Mouse (Mus musculus) embryonic facial prominence, embryonic 14.5 days (tissue): ENCODE measurements around the gene Adam10. TPM values are rescaled to one million over a fixed set of nuclear protein-coding genes. Genes with fewer than 3 reads are reported as not detected.

Source experiments
- ATAC-seq: fragments of 200-750 bp; cut with Nextera tagmentation; 2 replicates; pipeline ENCODE4 v1.8.0; 2017; ENCODE audit warnings: low read depth, moderate number of reproducible peaks, moderate TSS enrichment
- DNase-seq: peaks from one replicate; pipeline ENCODE4 v3.0.0-alpha.2; 2015; ENCODE audit warnings: low spot score
- H3K27ac ChIP-seq: fragments of 300-500 bp; sonication (generic); replicated peaks from 2 replicates; pipeline ENCODE4 v1.5.1; 2014; ENCODE audit warnings: low read depth, mild to moderate bottlenecking, low read length, moderate library complexity
- H3K27me3 ChIP-seq: fragments of 300-500 bp; sonication (generic); replicated peaks from 2 replicates; pipeline ENCODE4 v1.6.1; 2014; ENCODE audit warnings: low read length; ENCODE audit not compliant: control insufficient read depth, insufficient read depth
- H3K36me3 ChIP-seq: fragments of 300-500 bp; sonication (generic); 2 replicates; pipeline ENCODE4 v1.6.1; 2014; ENCODE audit warnings: low read length, mixed read lengths; ENCODE audit not compliant: control insufficient read depth, insufficient read depth
- H3K4me1 ChIP-seq: fragments of 300-500 bp; sonication (generic); 2 replicates; pipeline ENCODE4 v1.6.1; 2014; ENCODE audit warnings: antibody characterized with exemption, low read length; ENCODE audit not compliant: control insufficient read depth, insufficient read depth
- H3K4me2 ChIP-seq: fragments of 300-500 bp; sonication (generic); 2 replicates; pipeline ENCODE4 v1.6.1; 2014; ENCODE audit warnings: low read depth, mild to moderate bottlenecking, low read length, moderate library complexity, mixed read lengths
- H3K4me3 ChIP-seq: fragments of 300-500 bp; sonication (generic); 2 replicates; pipeline ENCODE4 v1.5.1; 2014; ENCODE audit warnings: low read depth, mild to moderate bottlenecking, low read length
- H3K9ac ChIP-seq: fragments of 300-500 bp; sonication (generic); 2 replicates; pipeline ENCODE4 v1.6.1; 2014; ENCODE audit warnings: low read depth, mild to moderate bottlenecking, low read length, moderate library complexity, mixed read lengths
- H3K9me3 ChIP-seq: fragments of 300-500 bp; sonication (generic); 2 replicates; pipeline ENCODE4 v1.6.1; 2016; ENCODE audit warnings: low read length; ENCODE audit not compliant: control insufficient read depth
- WGBS: fragments of 180-500 bp; shearing (Covaris S2); extraction: QIAGEN DNeasy Blood & Tissue Kit; methylation state at CpG from one replicate; pipeline ENCODE4 v1.1.7; 2014; 5-methylcytosine and 5-hydroxymethylcytosine counted together
- polyA plus RNA-seq: library from polyadenylated mRNA; unstranded; fragments of >200 nt; fragmentation: Nextera tagmentation; extraction: Ambion mirVana; gene quantifications from 2 replicates; pipeline ENCODE4 v1.2.1, GENCODE M21; 2014

Gene Adam10
- polyA plus RNA-seq, 1 experiment from 2014 or later, result 63.5 TPM

DNA sequence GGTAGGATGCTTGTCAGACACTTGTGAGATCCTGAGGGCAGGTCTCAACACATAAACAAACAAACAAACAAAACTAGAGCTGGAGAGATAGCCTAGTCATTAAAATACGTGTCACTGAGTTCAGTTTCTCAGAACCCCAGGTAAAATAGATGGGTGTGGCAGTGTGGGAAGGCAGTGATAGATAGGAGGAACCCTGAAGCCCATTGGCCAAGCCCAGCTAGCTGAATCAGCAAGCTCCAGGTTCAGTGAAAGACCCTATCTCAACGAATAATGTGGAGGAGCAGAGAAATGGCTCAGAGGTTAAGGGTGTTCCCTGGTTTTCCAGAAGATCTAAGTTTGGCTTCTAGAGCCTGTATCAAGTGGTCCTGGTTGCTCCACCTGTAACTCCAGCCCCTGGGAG lies 9.6 kb upstream of the Adam10 start:
- H3K4me1 ChIP-seq, result peaks cover 5% of the 10 kb centered on the region; the same call in 1 of the 2 replicates
- H3K27ac ChIP-seq, result no peak overlapping the region
- H3K36me3 ChIP-seq, result no peaks in the 10 kb centered on the region
- no peak overlapping the region for H3K9ac ChIP-seq
- ATAC-seq (no peak), DNase-seq (no peak)
- peaks cover 4% of the 10 kb centered on the region for H3K9me3 ChIP-seq
- no peak overlapping the region for H3K4me3 ChIP-seq
- 67% methylated on average over 2 of the region's 2 CpGs for WGBS
- H3K27me3 ChIP-seq, result no peaks in the 10 kb centered on the region
- no peak overlapping the region for H3K4me2 ChIP-seq

GRCm38 (mm10) chr9:70670381-70670780 lies 8.4 kb upstream of the Adam10 start:
- Histone ChIP-seq H3K27me3 (no peaks in the 10 kb centered on the region), H3K9me3 (peaks cover 4% of the 10 kb centered on the region), H3K4me2 (no peak overlapping the region), H3K27ac (no peak overlapping the region), H3K4me1 (peaks cover 5% of the 10 kb centered on the region; the same call in 1 of the 2 replicates), H3K36me3 (no peaks in the 10 kb centered on the region), H3K4me3 (no peak overlapping the region), H3K9ac (no peak overlapping the region)
- DNase-seq, result no peak
- WGBS, result 84% methylated on average over 6 of the region's 6 CpGs
- no peak for ATAC-seq

- Histone ChIP-seq H3K27ac (no peak overlapping the region), H3K9me3 (peaks cover 4% of the 10 kb centered on the region), H3K9ac (no peak overlapping the region), H3K27me3 (no peaks in the 10 kb centered on the region), H3K4me3 (no peak overlapping the region), H3K4me1 (peaks cover 5% of the 10 kb centered on the region; the same call in 1 of the 2 replicates), H3K36me3 (no peaks in the 10 kb centered on the region), H3K4me2 (no peak overlapping the region)
- DNase-seq (no peak), ATAC-seq (no peak)
- WGBS, result 59% methylated on average over 6 of the region's 6 CpGs
These were observed 7.5 kb upstream of the Adam10 start for GRCm38 (mm10) chr9:70671278-70671677.

DNA sequence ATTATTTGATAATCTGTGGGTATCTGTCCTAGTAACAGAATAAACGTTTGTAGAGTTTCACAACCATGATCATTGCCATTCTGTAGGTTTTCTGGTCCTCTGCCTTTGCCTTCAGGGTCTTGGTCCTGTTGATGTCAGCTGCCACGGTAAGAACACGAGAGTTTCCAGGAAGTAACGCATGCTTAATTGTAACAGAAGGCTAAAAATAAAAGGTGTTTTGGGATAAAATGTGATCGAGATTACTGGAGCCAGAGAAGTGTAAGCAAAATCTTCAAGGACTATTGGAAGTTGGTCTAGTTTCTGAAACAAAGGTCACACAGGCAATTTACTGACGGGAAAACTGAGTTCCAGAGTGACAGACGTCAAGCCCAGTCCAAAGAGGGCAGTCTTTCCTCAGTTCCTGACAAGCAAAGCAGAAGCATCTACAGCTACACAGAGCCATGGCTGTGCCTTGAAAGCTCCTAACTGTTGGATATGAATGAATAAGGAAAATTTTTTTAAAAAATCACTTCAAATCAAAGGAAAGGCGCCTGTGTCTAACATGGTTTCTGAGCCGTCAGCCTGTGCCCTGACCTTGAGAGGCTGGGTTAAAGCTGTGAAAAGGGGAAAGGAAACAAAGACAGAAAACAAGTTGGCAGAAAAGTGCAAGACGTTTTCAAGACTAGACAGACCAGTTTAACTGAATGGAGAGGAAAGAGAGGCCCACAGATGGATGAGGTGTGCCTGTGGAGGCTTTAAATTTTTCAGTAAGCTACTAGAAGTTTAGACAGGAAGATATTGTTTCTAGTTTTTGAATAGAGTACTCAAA lies 6.8 kb upstream of the Adam10 start:
- peak; percentile 31 for DNase-seq
- H3K9me3 ChIP-seq, result peaks cover 4% of the 10 kb centered on the region
- peaks cover 5% of the 10 kb centered on the region; the same call in 1 of the 2 replicates for H3K4me1 ChIP-seq
- no peak; the same call in 1 of the 2 replicates for ATAC-seq
- 0 out of 2 replicates have a peak overlapping the region, but pooled peaks have one; percentile 3 for H3K27ac ChIP-seq
- 43% methylated on average over 10 of the region's 10 CpGs for WGBS
- no peak overlapping the region for H3K4me2 ChIP-seq
- no peak overlapping the region for H3K4me3 ChIP-seq
- no peak overlapping the region for H3K9ac ChIP-seq
- H3K27me3 ChIP-seq, result no peaks in the 10 kb centered on the region
- no peaks in the 10 kb centered on the region for H3K36me3 ChIP-seq

DNA sequence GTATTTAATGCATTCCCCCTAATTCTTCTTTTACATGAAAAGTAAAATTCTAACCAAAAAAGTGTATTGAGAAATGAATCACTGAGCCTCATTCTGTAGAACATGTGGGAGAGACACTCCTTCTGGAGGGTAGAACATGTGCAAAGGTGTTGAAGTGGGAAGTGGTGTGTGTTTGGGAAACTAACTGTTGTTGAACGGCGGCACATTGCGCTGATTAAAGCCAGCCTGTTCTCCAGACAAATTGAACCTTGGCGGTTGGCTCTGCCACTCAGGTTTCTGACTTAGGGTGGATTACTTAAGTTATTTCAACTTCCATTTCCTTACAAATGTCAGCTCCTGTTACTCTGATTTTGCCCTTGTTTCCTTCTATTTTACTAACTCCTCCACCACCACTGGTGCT lies 5.1 kb upstream of the Adam10 start:
- H3K4me1 ChIP-seq, result peaks cover 5% of the 10 kb centered on the region; the same call in 1 of the 2 replicates
- H3K9me3 ChIP-seq, result no peaks in the 10 kb centered on the region
- H3K4me2 ChIP-seq, result no peak overlapping the region
- no peaks in the 10 kb centered on the region for H3K36me3 ChIP-seq
- H3K27me3 ChIP-seq, result no peaks in the 10 kb centered on the region
- WGBS, result 34% methylated on average over 4 of the region's 4 CpGs
- H3K27ac ChIP-seq, result no peak overlapping the region
- DNase-seq (peak; percentile 18), ATAC-seq (no peak)
- H3K4me3 ChIP-seq, result no peak overlapping the region
- no peak overlapping the region for H3K9ac ChIP-seq

DNA sequence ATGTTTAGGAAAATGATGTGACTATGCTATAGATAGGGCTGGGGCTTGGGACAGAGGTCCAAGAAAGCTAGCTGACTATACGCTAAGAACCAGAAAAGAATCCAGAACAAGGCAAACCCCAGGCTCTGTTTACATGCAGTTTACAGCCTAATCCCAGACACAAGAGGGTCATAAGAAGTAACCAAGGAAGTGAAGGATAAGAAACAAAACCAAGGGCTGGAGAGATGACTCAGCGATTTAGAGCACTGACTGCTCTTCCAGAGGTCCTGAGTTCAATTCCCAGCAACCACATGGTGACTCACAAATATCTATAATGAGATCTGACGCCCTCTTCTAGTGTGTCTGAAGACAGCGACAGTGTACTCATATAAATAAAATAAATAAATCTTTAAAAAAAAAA lies 3.7 kb upstream of the Adam10 start:
- H3K9ac ChIP-seq, result no peak overlapping the region
- no peak for DNase-seq
- no peaks in the 10 kb centered on the region for H3K36me3 ChIP-seq
- H3K4me3 ChIP-seq, result no peak overlapping the region
- no peaks in the 10 kb centered on the region for H3K27me3 ChIP-seq
- no peak for ATAC-seq
- no peak overlapping the region for H3K4me2 ChIP-seq
- H3K27ac ChIP-seq, result no peak overlapping the region
- WGBS, result 77% methylated on average over 4 of the region's 4 CpGs
- no peaks in the 10 kb centered on the region for H3K9me3 ChIP-seq
- peaks cover 5% of the 10 kb centered on the region; the same call in 1 of the 2 replicates for H3K4me1 ChIP-seq

- WGBS, result 84% methylated on average over 5 of the region's 5 CpGs
- DNase-seq, result no peak
- no peak for ATAC-seq
These were observed 2.8 kb upstream of the Adam10 start for GRCm38 (mm10) chr9:70675961-70676360.

GRCm38 (mm10) chr9:70679132-70680091 lies 615 bp downstream of the Adam10 start:
- Histone ChIP-seq H3K27me3 (no peaks in the 10 kb centered on the region), H3K4me3 (peak overlapping the region; percentile 92), H3K9ac (peak overlapping the region; percentile 96), H3K9me3 (no peaks in the 10 kb centered on the region), H3K27ac (peak overlapping the region; percentile 96), H3K4me2 (peak overlapping the region; percentile 84), H3K4me1 (peaks cover 12% of the 10 kb centered on the region), H3K36me3 (no peaks in the 10 kb centered on the region)
- WGBS, result under 1% methylated on average over 45 of the region's 103 CpGs
- ATAC-seq (peak; percentile 56; the same call in 1 of the 2 replicates), DNase-seq (peak; percentile 66)

More at GRCm38 (mm10) chr9:70675961-70676360, 2.8 kb upstream of the Adam10 start:
- no peaks in the 10 kb centered on the region for H3K27me3 ChIP-seq
- H3K4me1 ChIP-seq, result peaks cover 8% of the 10 kb centered on the region
- no peaks in the 10 kb centered on the region for H3K9me3 ChIP-seq
- no peak overlapping the region for H3K9ac ChIP-seq
- no peak overlapping the region for H3K4me3 ChIP-seq
- H3K4me2 ChIP-seq, result no peak overlapping the region
- H3K36me3 ChIP-seq, result no peaks in the 10 kb centered on the region
- H3K27ac ChIP-seq, result no peak overlapping the region
